Mouse (Mus musculus) activated CD4-positive, CD25-positive, alpha-beta regulatory T cell, adult 4 months (primary cell): Measurements from ENCODE around the gene Acbd3. TPM values are rescaled to one million over a fixed set of nuclear protein-coding genes. Genes with fewer than 3 reads are reported as not detected.

Experiments
- ATAC-seq: one replicate; pipeline ENCODE4 v1.8.0; 2017
- polyA plus RNA-seq, 2 experiments: library from polyadenylated mRNA; unstranded; fragments of 100-300 nt; shearing (Covaris generic); gene quantifications; one replicate each; pipeline ENCODE4 v1.2.1; 2017

Gene Acbd3
- polyA plus RNA-seq: 10 to 100 TPM; 11.5 to 11.9 TPM

DNA sequence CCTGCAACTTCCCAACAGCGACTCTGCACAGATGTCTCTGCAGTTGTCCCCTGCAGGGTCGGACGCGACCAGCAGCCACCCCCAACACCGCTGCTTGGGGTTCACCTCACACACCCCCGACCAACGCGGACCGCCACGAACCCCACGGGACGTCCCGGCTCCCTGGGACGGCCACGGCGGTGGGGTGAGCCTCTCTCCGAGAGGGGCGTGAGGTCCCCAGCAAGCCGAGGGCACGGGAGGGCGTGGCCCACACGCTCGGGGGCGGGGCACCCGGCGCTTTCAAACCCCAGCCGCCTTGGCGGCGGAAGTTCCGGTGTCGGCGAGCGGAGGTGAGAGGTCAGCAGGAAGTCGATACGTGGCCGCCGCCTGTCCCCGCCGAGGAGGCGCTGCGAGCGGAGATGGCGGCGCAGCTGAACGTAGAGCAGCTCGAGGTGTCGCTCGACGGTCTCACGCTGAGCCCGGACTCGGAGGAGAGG lies at the start of gene Acbd3:
TSS of gene Acbd3 (plus strand) at position 340 of the 476 bp plus-strand sequence.
- peak; percentile 89 for ATAC-seq

DNA sequence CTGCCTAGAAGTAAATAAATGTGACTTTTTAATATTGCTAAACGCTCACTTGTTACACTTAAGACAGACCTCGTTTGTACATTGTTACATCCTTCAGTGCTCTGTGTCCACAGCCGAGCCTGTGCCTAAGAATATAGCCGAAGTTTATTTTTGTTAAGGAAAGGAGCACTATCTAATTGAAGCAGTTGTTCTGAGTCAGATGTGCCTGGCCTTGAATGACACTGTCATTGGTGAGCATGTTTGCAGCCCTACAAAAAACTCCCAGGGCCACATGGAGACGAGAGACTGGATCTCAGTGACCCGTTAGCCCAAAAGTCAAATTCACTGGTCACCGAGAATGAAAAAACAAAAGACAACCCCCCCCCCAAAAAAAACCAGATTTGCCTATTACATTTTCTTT lies 34.6 kb upstream of the Acbd3 start:
- ATAC-seq: no peak

DNA sequence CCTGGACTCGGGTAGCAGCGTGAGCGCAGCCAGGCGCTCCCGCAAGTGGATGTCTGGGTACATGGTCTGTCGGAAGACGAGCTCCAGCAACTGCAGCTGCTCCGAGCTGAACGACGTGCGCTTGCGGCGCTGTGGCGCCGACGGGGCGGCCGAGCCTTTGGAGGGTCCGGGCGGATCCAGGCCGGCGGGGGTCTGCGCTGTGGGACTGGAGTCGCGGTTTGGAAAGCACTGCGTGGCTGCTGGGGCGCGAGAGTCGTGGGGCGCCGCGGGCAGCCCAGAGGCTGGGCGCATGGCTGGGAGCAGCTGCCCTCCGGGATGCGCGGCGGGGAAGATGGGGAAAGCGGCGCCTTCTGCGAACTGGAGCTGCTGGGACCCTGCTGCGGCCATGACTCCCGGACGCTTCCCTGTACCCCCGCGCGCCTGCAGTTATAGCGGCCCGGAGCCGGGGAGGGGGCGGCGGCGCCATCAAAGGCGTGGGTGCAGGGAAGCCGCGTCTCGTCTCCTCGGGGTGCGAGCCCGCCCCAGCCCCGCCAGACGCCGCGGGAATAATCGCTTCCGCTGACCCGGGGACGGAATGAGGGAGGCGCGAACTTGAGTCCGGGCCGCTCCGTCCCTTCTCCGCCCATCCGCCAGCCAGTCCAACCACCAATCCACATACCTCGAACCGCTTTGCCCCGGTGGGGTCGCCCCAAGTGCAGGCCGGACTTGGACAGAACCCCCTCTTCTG lies 29.1 kb upstream of the Acbd3 start, which contains the start of gene Mixl1:
TSS of gene Mixl1 (minus strand) at position 409 of the 727 bp plus-strand sequence.
- no peak for ATAC-seq

DNA sequence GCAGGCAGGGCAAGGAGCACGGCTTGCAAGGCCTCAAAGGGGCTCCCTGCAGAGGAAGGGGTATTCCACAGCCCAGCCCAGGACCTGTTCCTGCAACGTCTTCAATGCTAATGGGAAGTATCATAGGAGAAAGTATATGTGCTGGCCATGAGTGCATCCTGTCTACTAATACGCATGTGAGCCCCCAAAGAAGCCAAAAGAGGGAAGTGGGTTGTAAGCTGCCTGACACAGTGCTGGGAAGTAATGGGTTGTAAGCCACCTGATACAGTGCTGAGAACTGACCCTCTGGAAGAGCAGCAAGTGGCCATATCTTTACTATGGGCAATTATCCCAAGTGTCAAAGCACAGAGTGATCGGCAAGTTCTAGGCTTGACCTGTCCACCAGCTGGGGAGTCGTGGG lies 27.8 kb upstream of the Acbd3 start:
- ATAC-seq: no peak

DNA sequence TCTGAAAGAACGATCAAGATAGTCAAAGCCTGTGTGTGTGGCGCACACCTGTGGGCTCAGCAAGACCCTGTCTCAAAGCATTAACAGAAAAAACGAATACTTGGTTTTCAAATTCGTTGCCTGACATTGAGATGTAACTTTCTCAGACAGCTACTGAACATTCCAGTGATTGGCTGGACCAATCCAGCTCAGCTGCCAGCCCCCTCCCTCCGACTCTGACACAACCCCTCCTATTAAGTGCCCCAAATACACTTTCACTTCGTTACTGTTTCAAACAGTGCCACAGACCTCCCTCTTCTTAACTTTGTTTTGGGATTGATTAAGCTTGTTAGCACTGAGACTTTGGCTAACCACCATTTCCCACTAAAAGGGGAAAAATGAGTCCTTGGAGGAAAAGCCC lies 22.4 kb upstream of the Acbd3 start:
- ATAC-seq: no peak

DNA sequence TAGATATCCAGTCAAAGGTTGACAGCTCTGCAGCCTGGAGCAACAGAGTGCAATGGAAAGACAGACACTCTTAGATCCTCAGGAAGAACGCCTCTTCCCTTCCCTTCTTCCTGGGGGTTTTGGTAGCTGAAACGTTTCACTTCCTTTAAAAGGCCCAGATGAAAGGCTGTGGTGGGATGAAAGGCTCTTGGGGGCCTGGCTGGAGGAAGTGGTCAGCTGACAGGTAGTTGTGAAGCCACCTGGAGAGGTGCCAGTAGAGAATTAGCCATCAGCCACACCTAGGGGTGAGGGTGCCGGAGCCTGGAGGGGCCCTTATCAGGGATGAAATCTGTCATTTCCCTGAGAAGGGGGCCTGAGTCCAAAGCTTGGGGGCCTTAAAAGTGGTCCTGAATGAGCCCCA lies 18.5 kb upstream of the Acbd3 start:
- no peak for ATAC-seq

DNA sequence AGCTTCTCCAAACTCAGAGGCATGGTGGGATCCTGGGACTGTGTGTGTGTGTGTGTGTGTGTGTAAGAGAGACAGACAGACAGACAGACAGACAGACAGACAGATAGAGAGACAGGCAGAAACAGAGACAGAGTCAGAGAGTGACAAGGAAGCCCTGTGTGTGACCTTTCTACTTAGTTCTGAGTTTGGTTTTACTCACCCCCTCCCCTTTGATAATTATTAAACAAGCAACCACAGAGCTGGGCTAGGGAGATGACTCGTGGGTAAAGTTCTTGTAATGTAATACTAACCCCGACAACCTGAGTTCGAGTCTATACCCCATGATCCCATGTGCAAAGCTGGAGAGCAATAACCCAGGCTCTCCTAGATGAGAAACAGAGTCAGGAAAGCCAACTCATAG lies 18.0 kb upstream of the Acbd3 start:
- ATAC-seq: no peak

DNA sequence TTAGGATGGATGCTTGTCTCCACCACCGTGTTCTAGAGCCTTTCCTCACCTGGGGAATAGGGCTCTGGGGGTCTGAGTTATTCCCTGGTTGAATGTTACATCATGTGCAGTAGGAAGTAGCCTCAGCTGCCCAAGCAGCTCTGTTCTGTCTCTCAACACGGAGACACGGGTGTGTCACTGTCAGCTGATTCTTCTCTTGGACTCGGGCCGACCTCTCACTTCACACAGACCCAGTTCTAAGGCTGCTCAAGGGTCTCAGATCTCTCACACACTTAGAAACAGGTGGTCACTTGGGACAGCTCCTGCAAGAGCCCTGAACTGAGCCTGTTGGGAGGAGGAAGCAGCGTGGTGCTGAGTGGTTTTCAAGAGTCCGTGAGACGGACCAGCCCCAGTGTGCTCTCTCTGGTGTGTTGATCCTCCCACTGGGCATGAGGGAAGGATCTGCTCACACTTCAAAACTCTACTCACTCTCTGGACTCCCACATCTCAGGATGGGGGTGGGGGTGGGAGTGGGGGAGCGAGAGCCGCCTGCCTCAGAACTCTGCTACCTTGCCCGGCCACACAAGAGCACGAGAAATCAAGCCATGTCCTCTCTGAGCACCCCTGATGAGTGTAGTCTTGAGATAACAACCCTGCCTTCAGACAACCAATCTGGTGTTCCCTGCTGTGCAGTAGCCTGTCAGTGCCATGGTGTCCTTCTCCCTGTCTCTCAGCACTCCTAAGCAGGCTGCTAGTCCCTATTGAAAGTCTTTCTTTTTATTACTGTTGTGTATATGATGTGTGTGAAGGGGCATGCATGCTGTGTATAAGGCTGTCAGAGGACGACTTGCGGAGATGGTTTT lies 16.7 kb upstream of the Acbd3 start:
- ATAC-seq: no peak

DNA sequence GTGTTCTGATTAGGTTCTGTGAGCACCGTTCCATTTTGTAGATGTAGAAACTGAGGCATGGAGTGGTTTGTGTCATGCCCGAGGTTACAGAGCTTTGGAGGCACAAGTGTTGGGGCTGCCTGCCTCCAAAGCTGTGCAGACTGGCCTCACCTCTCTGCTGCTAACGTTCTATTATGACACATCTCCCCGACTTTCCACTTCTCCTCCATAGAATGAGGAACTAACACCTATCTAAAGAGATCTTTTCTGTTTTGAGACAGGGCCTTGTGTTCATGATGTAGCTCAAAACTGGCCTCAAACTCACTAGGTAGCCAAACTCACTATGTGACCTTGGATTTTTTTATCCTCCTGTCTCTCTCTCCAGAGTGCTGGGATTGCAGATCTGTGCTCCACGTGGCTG lies 7.1 kb upstream of the Acbd3 start:
- ATAC-seq: no peak

DNA sequence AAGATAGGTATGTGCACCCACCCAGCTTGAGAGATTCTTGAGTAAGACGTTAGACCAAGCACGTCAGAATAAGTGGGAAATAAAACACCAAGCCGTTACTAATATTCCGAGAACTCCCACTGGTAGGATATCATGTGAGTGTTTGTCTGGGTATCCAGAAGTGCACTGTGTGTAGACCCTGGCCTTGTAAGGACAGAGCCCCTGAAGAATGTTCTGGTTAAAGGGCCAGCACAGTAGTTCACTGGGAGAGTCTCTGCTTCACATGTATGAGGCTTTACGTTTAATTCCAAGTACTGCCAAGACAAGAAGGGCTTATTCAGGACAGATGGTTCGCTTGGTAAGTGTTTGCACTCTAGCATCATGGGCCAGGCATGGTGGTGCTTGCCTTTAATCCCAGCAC lies 6.4 kb upstream of the Acbd3 start:
- ATAC-seq: no peak

DNA sequence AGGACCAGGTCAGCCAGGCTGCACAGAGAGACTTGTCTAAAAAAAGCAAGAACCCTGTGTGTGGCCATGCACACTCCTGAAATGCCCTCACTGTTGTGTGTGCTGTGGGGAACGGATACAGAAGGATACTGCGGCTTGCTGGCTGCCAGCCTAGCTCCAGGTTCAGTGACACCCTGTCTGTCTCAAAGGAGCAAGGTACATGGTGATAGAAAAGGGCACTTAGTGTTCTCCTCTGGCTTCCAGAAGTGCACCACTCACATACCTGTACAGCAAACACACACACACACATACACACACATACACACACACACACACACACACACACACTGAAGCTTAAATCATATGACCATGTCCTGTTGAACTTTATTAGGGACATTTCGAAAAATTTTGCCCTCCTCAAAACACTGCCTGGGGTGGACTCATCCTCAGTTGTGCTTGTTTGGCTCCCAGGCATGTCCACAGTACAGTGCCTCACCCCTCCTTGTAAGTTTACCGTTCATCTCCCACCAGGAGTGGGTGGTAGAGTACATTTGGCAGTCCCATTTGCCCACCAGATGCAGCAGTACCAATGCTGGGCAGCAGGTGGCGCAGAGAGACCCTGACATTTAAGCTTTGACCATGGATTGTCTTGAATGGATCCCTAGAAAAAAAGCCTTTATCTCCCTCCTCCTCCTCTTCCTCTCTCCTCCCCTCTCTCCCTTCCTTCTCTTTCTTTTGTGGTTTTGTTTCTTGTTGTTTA lies 5.7 kb upstream of the Acbd3 start:
- peak; percentile 53 for ATAC-seq

DNA sequence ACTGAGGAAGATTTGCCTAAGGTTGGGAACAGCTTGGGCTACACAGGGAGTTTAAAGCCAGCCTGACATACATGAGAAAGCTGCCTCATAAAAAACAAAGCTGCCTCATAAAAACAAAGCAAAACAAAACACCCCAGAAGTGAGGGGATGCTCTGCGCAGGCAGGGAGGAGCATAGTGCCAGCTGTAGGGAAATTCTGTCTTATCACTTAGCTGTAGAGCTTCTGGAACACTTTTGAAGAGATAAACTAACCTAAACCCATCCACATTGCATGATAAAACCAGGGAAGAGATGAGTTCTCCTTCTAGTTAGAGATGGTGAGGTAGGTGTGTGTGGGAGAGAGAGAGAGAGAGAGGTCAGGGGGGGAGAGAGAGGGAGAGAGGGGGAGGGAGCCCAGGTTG lies 3.2 kb upstream of the Acbd3 start:
- no peak for ATAC-seq

DNA sequence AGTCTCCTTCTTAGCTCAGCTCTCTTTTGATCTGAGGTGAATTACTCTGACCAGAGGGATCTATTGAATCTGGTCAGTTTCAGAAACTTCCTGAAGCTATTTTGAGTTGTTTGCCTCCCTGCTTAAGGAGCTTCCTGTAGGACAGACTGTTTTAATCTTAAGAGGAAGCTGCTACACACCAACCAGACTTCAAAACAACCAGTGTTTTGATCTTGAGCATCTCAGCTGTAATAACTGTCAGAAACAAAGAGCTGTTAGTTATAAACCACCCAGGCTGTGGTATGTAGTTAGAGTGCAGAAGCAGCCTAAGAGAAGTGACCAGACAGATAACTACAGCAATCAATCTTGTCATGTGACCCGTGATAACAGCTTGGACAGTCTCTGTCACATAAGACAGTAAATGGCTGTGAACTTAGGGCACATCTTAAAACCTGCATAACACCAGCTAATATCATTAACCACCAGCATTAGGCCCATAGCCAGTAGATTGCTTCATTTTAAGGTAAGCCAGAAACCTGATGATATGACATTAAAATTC lies 2.1 kb upstream of the Acbd3 start:
- no peak for ATAC-seq

DNA sequence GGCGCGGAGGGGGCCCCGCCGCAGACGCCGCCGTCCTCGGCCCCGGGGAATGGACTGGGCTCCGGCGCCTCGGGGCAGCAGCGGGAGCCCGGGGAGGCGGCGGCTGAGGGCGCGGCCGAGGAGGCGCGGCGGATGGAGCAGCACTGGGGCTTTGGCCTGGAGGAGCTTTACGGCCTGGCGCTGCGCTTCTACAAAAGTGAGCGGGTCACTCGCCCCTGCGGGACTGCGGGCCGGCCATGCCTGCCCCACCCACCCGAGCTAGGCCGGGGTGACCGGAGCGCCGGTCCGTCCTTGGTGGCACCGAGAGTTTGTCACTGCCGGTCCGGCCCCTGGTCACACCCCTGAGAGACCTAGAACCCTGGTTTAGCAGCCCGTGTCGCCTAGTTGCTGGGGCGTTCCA lies 340 bp downstream of the Acbd3 start:
- peak; percentile 37 for ATAC-seq

DNA sequence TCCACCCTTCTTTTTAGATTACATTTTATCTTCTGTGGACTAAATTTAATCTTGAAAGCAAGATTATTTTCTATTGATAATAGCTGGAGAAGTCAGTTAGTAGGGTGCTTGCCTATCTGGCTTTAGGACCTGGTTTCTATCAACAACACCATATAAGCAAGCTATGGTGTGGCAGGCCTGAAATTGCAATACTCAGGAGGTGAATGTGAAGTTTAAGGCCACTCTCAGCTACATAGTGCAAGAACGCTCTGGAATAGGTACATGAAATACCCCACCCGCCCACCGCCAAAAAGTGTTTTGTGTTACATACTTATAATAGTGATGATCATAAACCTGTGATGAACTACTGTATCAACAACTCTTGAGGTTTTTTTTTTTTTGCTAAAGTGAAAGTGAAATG lies 3.4 kb downstream of the Acbd3 start:
- ATAC-seq: no peak

DNA sequence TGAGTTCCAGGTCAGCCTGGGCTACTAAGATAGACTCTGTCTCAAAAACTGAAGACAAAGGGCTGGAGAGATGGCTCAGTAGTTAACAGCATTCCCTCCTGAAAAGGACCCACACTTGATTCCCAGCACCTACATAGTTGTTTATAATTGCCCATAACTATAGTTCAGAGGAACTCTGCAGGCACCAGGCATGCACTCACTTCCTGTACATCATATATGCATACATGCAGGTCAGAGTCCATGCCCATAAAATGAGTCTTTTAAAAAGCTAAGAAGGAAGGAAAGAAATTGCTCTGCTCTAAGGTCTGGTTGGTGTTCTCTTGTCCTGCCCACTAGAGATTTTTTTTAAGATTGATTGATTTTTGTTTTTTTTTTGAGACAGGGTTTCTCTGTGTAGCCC lies 22.0 kb downstream of the Acbd3 start:
- ATAC-seq: no peak

DNA sequence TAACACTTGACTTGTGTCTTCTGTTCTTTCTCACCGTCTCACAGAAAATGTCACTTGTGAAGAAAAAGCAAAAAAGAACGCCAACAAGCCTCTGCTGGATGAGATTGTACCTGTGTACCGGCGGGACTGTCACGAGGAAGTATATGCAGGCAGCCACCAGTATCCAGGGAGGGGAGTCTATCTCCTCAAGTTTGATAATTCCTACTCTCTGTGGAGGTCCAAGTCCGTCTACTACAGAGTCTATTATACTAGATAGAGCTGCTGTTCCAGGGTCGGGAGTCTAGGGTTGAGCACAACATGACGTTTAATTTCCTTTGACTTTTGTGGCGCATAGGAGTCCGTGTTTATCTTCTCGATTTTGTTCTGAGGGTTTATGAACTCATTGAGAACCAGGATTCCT lies 26.3 kb downstream of the Acbd3 start:
- ATAC-seq: no peak

DNA sequence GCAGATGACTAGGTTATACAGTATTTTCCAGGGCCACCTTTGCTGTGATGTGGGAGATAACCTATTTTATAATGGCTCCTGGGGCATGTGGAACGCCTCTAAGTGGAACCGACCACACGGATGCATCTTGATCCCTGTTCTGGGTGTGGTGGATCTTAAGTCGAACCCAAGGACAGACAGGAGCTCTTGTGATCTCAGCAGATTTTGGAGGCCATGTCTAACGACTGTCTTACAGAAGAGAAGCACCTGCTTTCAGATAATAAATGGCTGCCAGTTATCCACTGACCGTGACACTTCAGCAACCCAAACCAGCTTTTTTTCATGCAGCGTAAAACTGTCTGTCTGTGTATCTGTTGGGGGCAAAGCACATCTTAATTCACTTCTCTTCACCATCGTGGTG lies 28.5 kb downstream of the Acbd3 start:
- no peak for ATAC-seq

DNA sequence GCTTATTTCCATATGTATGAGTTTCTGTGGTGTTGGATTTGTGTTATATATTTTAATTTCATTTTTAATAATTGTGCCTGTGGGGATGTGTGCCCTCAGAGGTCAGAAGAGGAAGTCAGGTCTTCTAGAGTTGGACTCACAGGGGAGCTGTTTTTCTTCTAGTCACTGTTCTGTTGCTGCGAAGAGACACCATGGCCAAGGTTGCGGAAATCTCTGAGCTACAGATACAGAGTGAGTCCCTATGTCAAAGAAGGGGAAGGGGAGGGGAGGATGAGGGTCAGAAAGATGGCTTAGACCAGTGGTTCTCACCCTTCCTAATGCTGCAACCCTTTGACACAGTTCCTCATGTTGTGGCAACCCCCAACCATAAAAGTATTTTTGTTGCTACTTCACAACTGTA lies 30.9 kb downstream of the Acbd3 start:
- ATAC-seq: no peak

DNA sequence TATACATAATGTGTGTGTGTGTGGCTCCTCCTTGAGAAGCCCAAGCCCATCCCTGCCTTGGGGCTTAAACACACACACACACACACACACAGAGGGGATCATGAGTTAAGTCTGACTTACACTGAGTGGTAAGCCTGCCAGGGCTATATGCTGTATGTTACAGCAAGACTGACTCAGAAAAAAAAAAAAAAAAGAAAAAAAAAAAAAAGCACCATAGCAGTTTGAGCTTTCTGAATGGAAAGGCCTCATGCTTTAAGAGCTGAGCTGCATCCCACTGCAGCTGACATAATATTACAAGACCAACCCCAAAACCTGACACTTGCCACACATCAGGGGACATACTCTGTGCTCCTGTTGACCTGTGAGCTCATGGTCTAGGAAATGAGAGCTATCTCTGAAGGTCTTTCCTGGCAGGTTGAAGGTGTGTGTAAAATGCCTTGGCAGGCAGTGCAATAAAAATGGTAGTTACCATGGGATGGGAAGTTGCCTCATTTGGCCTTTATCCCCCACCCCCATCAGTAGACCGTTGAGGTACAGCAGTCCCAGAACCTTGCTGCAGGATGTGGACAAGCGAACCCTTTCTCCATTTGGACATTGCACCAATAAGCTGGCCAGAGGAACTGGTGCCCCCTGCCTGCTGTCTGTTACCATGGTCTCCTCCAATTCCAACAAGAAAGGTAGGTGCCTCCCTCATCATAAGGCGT lies 31.6 kb downstream of the Acbd3 start:
- no peak for ATAC-seq

DNA sequence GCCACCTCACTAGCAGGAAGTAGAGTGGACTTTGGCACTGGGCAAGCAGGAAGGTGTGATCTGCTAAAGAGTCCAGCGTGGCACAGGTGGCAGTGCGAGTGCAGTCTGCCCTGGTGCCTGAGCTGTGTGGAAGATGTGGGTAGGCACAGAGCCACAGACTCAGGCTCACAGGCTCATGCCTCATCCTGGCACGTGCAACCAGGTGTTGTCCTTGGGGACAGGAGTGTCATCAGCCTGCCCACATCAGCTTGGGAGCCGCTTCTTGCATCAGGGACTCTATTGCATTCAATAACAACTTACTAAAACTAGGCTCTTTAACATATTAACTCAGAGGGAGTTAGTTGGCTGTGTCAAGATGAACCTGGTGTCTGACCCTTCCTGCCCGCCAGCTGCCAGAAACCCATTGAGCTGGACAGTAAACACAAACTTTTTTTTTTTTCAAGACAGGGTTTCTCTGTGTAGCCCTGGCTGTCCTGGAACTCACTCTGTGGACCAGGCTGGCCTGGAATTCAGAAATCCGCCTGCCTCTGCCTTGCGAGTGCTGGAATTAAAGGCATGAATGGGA lies 32.2 kb downstream of the Acbd3 start:
- ATAC-seq: no peak

DNA sequence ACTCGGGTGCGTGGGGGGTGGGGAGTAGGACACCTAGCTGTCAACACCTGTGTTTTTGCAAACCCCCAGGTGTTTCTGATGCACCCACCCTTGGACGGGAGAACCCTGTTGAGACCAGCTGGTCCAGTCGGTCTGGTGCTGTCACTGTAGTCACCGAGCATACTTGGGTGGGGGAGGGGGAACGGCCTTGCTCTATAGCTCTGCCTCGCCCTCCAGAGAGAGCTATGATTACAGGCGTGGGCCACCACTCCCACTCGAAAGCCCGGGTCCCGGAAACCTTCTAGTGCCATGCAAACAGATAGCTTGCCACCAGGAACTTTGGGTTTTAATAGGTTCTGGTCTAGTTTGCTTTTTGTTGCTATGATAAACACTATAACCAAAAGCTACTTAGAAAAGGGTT lies 36.3 kb downstream of the Acbd3 start:
- no peak for ATAC-seq
